Mouse (Mus musculus) erythroblast, embryonic 14.5 days (primary cell): ENCODE data around the gene Ccndbp1.

Experiments
- GATA1 ChIP-seq: IDR thresholded peaks from 2 replicates; pipeline ENCODE4 v1.6.1; 2012; ENCODE audit warnings: low read length, inconsistent platforms, mixed read lengths
- TAL1 ChIP-seq: IDR thresholded peaks from 3 replicates; pipeline ENCODE4 v1.6.1; 2012; ENCODE audit warnings: low read length, inconsistent platforms, mixed read lengths

- TF ChIP-seq TAL1 (no peak), GATA1 (no peak)
Measured at GRCm38 (mm10) chr2:120979819-120980218, 28.4 kb upstream of the Ccndbp1 start.
